Mouse (Mus musculus): Measurements from ENCODE around the gene Olfr411. TPM values are rescaled to one million over a fixed set of nuclear protein-coding genes. Genes with fewer than 3 reads are reported as not detected.
A peak's percentile ranks its signal among the peaks of the same experiment; 100 is the strongest.

The Olfr411 gene
- total RNA-seq (2021): not detected

GRCm38 (mm10) chr11:74352550-74352949 is at the start of gene Olfr411:
TSS of gene Olfr411 (minus strand) at chr11:74352650.
- no peak for DNase-seq (ENCODE audit: extremely low spot score in 1 of 2, low spot score in 1 of 2)

DNA sequence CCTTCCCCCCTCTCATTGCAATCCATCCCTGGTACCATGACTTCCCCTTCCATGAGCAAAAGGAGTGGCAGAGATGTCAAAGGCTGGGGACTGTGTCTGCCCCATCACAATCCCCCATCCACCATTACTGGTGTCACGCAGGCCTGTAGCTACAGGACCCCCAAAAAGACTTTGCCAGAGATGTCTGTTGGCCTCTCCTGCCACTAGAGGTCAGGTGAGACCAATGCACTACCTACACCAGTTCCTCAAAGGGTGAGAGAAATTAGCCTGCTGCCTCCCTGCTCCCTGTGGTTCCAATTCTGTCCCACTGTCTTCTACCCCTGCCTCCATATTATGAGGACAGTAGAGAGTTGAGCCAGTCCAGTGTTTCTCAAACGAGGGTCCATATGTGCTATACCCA is 49.7 kb upstream of the Olfr411 start:
- no peak for DNase-seq (ENCODE audit: extremely low spot score in 1 of 2, low spot score in 1 of 2)

DNA sequence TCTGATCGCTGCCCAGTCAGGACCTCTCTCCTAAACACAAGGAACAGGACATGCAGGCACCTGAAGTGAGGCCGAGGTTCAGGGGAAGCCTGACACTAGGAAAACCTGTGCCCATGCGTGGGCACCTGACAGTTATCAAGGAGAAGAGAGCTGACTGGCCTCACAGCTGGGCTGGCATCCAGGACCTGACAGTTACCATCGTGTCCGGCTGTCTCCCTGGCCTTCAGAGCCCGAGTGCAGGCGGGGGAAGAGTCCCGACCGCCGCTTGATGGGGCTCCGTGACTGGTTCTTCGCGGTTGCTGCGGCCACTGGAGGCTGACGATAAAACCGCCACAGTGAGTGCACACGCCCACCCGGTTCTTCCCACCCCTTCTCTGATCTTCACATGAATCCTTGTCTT is 43.1 kb upstream of the Olfr411 start:
- DNase-seq (ENCODE audit: extremely low spot score in 1 of 2, low spot score in 1 of 2): no peak

GRCm38 (mm10) chr11:74393489-74393888 is 41.0 kb upstream of the Olfr411 start:
- DNase-seq (ENCODE audit: extremely low spot score in 1 of 2, low spot score in 1 of 2): no peak

GRCm38 (mm10) chr11:74392903-74393302 is 40.5 kb upstream of the Olfr411 start:
- DNase-seq (ENCODE audit: extremely low spot score in 1 of 2, low spot score in 1 of 2): no peak

- no peak for DNase-seq (ENCODE audit: extremely low spot score in 1 of 2, low spot score in 1 of 2)
Measured at GRCm38 (mm10) chr11:74391899-74392298, 39.4 kb upstream of the Olfr411 start.

GRCm38 (mm10) chr11:74387203-74387602 is 34.8 kb upstream of the Olfr411 start:
- DNase-seq (ENCODE audit: extremely low spot score in 1 of 2, low spot score in 1 of 2): no peak

- no peak for DNase-seq (ENCODE audit: extremely low spot score in 1 of 2, low spot score in 1 of 2)
Measured at GRCm38 (mm10) chr11:74385674-74386073, 33.2 kb upstream of the Olfr411 start.

DNA sequence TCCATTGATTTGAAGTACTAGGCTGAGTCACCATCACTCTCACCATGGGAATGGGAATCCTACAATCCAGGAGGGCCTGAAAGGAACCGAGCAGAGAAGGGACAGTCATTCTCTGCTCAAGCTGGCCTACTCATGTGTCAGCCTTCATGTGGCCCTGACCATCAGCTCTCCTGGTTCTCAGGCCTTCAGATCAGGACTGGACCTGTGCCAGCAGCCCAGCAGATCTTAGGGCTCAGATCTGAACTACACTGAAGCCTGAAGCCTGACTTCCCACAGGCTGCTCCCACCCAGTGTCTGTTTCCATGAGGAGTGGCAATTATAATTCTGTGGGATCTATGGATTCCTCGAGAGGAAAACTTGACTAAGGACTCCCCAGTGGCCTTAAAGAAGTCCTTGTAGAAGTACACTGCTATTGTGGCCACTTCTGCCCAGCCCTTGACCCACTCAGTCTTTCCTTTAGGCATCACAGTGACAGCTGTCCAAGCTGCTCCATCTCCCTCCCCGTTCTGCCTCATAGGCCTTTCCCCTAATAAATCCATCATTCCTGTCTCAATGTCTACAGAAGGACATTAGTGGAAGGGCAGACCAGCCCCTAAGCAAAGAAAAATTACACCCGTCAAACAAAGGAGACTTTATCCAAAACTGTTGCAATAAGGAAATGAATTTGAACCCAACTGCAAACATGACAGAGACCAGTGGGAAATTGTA is 26.9 kb upstream of the Olfr411 start:
- DNase-seq (ENCODE audit: extremely low spot score in 1 of 2, low spot score in 1 of 2): peak in 1 of 2 experiments; percentile 3

- peak; percentile 49 to 71 for DNase-seq (ENCODE audit: extremely low spot score in 1 of 2, low spot score in 1 of 2)
Measured at GRCm38 (mm10) chr11:74376847-74377246, 24.4 kb upstream of the Olfr411 start.

DNA sequence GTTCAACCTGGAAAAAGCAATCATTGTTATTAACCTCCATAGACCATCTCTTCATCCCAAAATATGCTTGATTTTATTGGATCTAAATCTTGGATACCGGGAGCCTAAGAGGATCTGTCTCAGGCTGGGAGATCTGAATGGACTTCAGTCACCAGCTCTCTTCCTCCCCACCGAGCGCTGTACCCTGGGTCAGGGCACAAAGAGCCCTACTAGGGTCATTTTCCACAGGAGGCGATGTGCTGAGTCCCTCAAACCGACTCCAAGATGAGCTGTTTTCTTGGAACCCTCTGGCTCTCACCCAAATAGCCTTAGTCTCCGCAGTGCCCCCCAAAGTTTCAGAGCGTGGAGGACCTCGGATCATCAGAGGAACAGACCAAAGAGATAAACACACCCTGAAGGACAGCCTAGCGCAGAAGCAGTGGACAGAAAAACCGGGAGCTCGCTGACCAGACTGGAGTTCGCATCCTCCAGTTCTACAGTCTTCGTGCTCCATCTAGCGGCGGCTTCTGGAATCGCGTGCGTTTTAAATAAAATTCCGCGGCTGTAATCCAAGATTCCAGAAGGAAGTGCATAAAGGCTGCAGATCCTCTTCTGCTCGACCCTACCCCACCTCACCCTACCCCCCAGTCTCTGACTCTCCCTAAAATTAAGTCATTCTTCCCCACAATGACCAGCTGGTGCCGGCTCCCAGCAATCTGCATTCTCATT is 19.1 kb upstream of the Olfr411 start:
- peak; percentile 88 to 94 for DNase-seq (ENCODE audit: extremely low spot score in 1 of 2, low spot score in 1 of 2)

- no peak for DNase-seq (ENCODE audit: extremely low spot score in 1 of 2, low spot score in 1 of 2)
Measured at GRCm38 (mm10) chr11:74361769-74362168, 9.3 kb upstream of the Olfr411 start, which contains the start of gene Olfr412. TSS of gene Olfr412 (plus strand) at chr11:74362069.

- no peak for DNase-seq (ENCODE audit: extremely low spot score in 1 of 2, low spot score in 1 of 2)
Measured at GRCm38 (mm10) chr11:74337931-74338330, 14.5 kb downstream of the Olfr411 start, which contains the start of gene Olfr410. TSS of gene Olfr410 (minus strand) at chr11:74338031.

GRCm38 (mm10) chr11:74328781-74329180 is 23.7 kb downstream of the Olfr411 start:
- no peak for DNase-seq (ENCODE audit: extremely low spot score in 1 of 2, low spot score in 1 of 2)

DNA sequence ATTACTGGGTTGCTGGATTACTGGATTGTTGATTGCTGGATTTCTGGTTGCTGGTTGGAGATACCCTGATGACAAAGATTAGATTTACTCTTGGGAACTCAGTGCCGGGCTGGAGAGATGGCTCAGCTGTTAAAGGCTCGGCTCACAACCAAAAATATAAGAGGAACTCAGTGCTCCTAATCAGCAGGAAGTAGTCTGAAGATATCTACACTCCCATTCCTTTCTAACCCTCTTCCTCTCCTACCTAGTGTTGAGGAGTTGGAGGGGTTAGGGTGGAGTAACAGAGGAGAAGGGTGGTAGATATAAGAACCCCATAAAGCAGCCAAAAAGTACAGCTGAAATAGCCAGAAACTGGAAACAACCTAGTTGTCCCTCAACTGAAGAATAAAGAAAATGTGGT is 26.4 kb downstream of the Olfr411 start:
- DNase-seq (ENCODE audit: extremely low spot score in 1 of 2, low spot score in 1 of 2): no peak

Other genes starting within 250 kb of the Olfr411 start
- not detected for gene Olfr401, start 238.9 kb downstream of the Olfr411 start, total RNA-seq (2021)
- not detected for gene Olfr402, start 199.1 kb downstream of the Olfr411 start, total RNA-seq (2021)
- gene Olfr403, start 166.4 kb downstream of the Olfr411 start, total RNA-seq (2021): not detected
- not detected for gene Olfr43, start 141.3 kb downstream of the Olfr411 start, total RNA-seq (2021)
- not detected for gene Olfr406, start 92.8 kb downstream of the Olfr411 start, total RNA-seq (2021)
- gene Olfr59, start 68.9 kb downstream of the Olfr411 start, total RNA-seq (2021): not detected
- gene Olfr410, start 14.6 kb downstream of the Olfr411 start, total RNA-seq (2021): not detected
- not detected for gene Olfr412, start 9.4 kb upstream of the Olfr411 start, total RNA-seq (2021)